Mouse (Mus musculus) left cerebral cortex, postnatal 25 days (tissue): ENCODE measurements around the gene Pabpn1. TPM values are rescaled to one million over a fixed set of nuclear protein-coding genes. Genes with fewer than 3 reads are reported as not detected.
"Not testable (repeated sequence)": the region's sequence is repeated elsewhere in the genome, so short reads cannot be mapped to it uniquely, and the experiment has no call there.

ENCODE experiments used
- DNase-seq, 2 experiments: peaks; one replicate each; pipeline ENCODE4 v3.0.0; 2022; ENCODE audit warnings: low spot score in 2 of 2, mixed read lengths in 1 of 2
- intact Hi-C: fragments of 180-260 bp; cut with DNase I; formaldehyde crosslinking; loops from one replicate; pipeline ENCODE4 v1.15.1; 2025
- total RNA-seq, 2 experiments: library from RNA; stranded (reverse); gene quantifications; 2 replicates each; pipeline ENCODE4 v1.2.3; 2021

The Pabpn1 gene
- total RNA-seq, 2 experiments from 2014 or later, result 204 to 231 TPM

GRCm38 (mm10) chr14:54947008-54947407 lies 54.7 kb downstream of the Pabpn1 start:
- DNase-seq, intact Hi-C loops: not testable (repeated sequence)

Other genes starting within 250 kb of the Pabpn1 start
- 10 to 100 TPM; 22.8 to 24.2 TPM for gene 1700123O20Rik, start 206.3 kb upstream of the Pabpn1 start, total RNA-seq
- 100 to 1,000 TPM; 180 to 192 TPM for gene Acin1, start 205.6 kb upstream of the Pabpn1 start, total RNA-seq
- gene Gm29776, start 193.7 kb upstream of the Pabpn1 start, total RNA-seq, result under 1 TPM in 1 of 2 experiments, not detected in 1; 0.14 TPM
- not detected for gene Cebpe, start 180.3 kb upstream of the Pabpn1 start, total RNA-seq
- gene Slc7a8, start 110.6 kb upstream of the Pabpn1 start, total RNA-seq, result 10 to 100 TPM; 53.9 to 60.2 TPM
- gene Rnf212b, start 78.4 kb upstream of the Pabpn1 start, total RNA-seq, result not detected
- gene Homez, start 21.5 kb upstream of the Pabpn1 start, total RNA-seq, result 10 to 100 TPM; 17.7 to 23.0 TPM
- 10 to 100 TPM; 13.5 to 16.4 TPM for gene Ppp1r3e, start 14.9 kb upstream of the Pabpn1 start, total RNA-seq
- 100 to 1,000 TPM; 135 to 136 TPM for gene Bcl2l2, start 9.1 kb upstream of the Pabpn1 start, total RNA-seq
- gene Gm20521, start 9.1 kb upstream of the Pabpn1 start, total RNA-seq, result 10 to 100 TPM in 1 of 2 experiments, 1 to 10 TPM in 1; 3.2 to 16.8 TPM
- gene Slc22a17, start 20.6 kb downstream of the Pabpn1 start, total RNA-seq, result 100 to 1,000 TPM; 628 to 630 TPM
- 1 to 10 TPM; 7.4 to 8.1 TPM for gene Efs, start 33.6 kb downstream of the Pabpn1 start, total RNA-seq
- not detected for gene Il25, start 40.2 kb downstream of the Pabpn1 start, total RNA-seq
- 10 to 100 TPM; 48.1 to 63.0 TPM for gene Cmtm5, start 43.8 kb downstream of the Pabpn1 start, total RNA-seq
- gene Myh6, start 74.4 kb downstream of the Pabpn1 start, total RNA-seq, result 1 to 10 TPM; 5.4 to 8.7 TPM
- gene Gm17428, start 84.4 kb downstream of the Pabpn1 start, total RNA-seq, result not detected
- gene Myh7, start 102.1 kb downstream of the Pabpn1 start, total RNA-seq, result 10 to 100 TPM; 18.0 to 19.6 TPM
- 10 to 100 TPM; 23.0 to 26.4 TPM for gene Ngdn, start 123.0 kb downstream of the Pabpn1 start, total RNA-seq
- 10 to 100 TPM; 37.5 to 47.1 TPM for gene Zfhx2, start 199.8 kb downstream of the Pabpn1 start, total RNA-seq
- gene Thtpa, start 202.3 kb downstream of the Pabpn1 start, total RNA-seq, result 10 to 100 TPM; 23.8 to 25.0 TPM
- 10 to 100 TPM; 10.3 to 11.3 TPM for gene Ap1g2, start 214.1 kb downstream of the Pabpn1 start, total RNA-seq
- gene Jph4, start 224.4 kb downstream of the Pabpn1 start, total RNA-seq, result 100 to 1,000 TPM; 317 to 338 TPM